Mouse (Mus musculus): ENCODE measurements around the gene Cox5a. TPM values are rescaled to one million over a fixed set of nuclear protein-coding genes. Genes with fewer than 3 reads are reported as not detected.

Gene Cox5a
- 586 and 601 TPM in 2 replicates for polyA plus RNA-seq (2015; fragmentation: Nextera tagmentation; extraction: Ambion mirVana)

DNA sequence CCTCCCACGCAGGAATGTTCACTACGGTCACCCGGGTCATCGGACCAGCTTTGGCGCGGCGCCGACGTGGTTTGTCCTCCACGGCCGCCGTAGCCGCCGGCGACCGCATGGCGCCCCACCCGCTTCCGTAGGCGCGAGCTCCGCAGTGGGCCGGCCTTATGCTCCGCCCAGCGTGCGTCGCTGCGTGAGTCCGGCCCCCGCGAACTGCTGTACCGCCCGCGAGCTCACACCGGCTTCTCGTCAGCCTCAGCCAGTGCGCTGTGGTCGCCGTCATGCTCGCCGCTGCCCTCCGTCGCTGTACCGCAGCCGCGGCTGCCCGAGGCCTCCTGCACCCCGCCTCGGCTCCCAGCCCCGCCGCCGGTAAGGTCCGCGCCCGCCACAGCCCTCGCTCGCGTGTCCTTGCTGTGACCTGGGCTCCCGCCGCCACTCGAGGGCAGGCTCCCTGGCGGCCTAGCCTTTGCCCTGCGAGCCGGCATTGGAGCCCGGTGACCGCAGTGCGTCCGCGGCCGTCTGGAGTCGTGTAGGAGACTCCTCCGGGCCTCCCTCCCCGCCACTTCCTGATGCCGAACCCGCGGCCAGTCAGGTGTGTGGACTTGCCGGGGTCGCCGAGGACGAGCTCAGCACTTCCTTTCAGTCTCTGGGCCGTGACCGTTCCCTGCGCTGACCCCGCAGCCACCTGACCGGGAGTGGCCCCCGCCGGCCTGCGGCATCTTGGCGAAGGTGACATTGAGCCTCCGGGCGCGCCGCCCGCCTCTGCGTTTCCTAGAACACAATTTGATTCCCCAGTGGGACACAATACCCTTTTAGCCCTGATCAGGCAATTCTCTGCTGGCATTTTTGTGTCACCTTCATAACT lies at the start of gene Cox5a:
Gene Cox5a, plus strand, starts transcription at position 219 of the 856 bp plus-strand sequence.
- under 1% methylated on average over 95 of the region's 95 CpGs for WGBS
- Histone ChIP-seq H3K9ac (ENCODE audit: low read length) (peak within 1 kb of the TSS; percentile 89), H3K4me2 (ENCODE audit: low read depth, low read length) (peak within 1 kb of the TSS; percentile 66), H3K27me3 (ENCODE audit: control insufficient read depth, insufficient read depth, low read length) (no peaks in the 10 kb centered on the region), H3K4me3 (replicated peaks; ENCODE audit: low read length) (peak within 1 kb of the TSS; percentile 92), H3K36me3 (ENCODE audit: control insufficient read depth, insufficient read depth, low read length) (no peaks in the 10 kb centered on the region), H3K27ac (ENCODE audit: low read length) (peak within 1 kb of the TSS; percentile 94), H3K9me3 (replicated peaks; ENCODE audit: control insufficient read depth, low read length) (no peaks in the 10 kb centered on the region), H3K4me1 (ENCODE audit: control insufficient read depth, insufficient read depth, low read length) (peaks cover 11% of the 10 kb centered on the region)
- ATAC-seq (ENCODE audit: insufficient read depth, low FRiP score): peak; percentile 99

GRCm38 (mm10) chr9:57485774-57486173 lies 35.3 kb upstream of the Cox5a start:
- no peak overlapping the region for H3K4me2 ChIP-seq (ENCODE audit: low read depth, low read length)
- peak; percentile 40; the same call in 1 of the 2 replicates for ATAC-seq (ENCODE audit: insufficient read depth, low FRiP score)
- H3K4me1 ChIP-seq (ENCODE audit: control insufficient read depth, insufficient read depth, low read length): no peaks in the 10 kb centered on the region
- WGBS: 13% methylated on average over 7 of the region's 7 CpGs
- no peaks in the 10 kb centered on the region for H3K27me3 ChIP-seq (ENCODE audit: control insufficient read depth, insufficient read depth, low read length)
- no peak overlapping the region for H3K27ac ChIP-seq (ENCODE audit: low read length)
- no peak overlapping the region for H3K9ac ChIP-seq (ENCODE audit: low read length)
- H3K36me3 ChIP-seq (ENCODE audit: control insufficient read depth, insufficient read depth, low read length): no peaks in the 10 kb centered on the region
- no peak overlapping the region for H3K4me3 ChIP-seq (replicated peaks; ENCODE audit: low read length)
- H3K9me3 ChIP-seq (replicated peaks; ENCODE audit: control insufficient read depth, low read length): no peaks in the 10 kb centered on the region

DNA sequence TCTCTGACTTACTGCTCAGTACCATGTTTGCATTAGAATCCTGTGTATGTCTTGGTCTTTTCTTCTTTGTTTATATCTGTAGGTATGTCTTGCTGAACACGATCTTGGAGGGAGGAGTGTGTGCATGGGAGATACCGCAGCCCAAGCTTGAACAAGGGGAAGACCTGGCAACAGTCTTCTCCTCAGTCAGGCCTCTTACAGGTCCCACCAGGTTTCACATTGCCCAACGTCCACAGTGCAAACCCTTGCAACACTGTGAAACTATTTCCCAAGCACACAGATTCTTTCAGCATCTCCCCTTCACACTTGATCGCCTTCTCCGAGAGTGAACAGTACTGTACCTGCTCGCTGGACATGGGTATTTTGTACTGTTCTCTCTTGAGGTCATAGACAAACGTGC lies 33.3 kb upstream of the Cox5a start:
- ATAC-seq (ENCODE audit: insufficient read depth, low FRiP score): no peak
- no peak overlapping the region for H3K4me3 ChIP-seq (replicated peaks; ENCODE audit: low read length)
- no peak overlapping the region for H3K27ac ChIP-seq (ENCODE audit: low read length)
- no peaks in the 10 kb centered on the region for H3K4me1 ChIP-seq (ENCODE audit: control insufficient read depth, insufficient read depth, low read length)
- no peaks in the 10 kb centered on the region for H3K27me3 ChIP-seq (ENCODE audit: control insufficient read depth, insufficient read depth, low read length)
- no peak overlapping the region for H3K9ac ChIP-seq (ENCODE audit: low read length)
- no peaks in the 10 kb centered on the region for H3K9me3 ChIP-seq (replicated peaks; ENCODE audit: control insufficient read depth, low read length)
- no peaks in the 10 kb centered on the region for H3K36me3 ChIP-seq (ENCODE audit: control insufficient read depth, insufficient read depth, low read length)
- no peak overlapping the region for H3K4me2 ChIP-seq (ENCODE audit: low read depth, low read length)
- WGBS: 66% methylated on average over 7 of the region's 7 CpGs

DNA sequence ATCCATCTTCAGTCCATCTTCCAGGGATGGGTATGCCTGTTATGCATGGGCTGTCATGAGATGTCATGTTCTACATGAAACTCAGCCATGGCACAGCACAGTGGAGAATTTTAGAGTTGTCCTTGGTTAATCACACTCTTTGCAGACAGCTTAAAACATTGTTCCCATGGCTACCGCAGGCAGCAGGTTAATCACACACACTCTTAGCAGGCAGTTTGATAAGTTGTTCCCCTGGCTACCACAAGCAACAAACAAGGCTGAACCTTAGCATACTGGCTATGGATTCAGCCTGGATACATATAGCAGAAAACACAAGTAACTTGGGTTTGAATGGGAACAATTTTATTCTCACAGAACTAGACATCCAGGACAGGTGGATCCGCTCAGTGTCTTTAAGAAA lies 27.5 kb upstream of the Cox5a start:
- ATAC-seq (ENCODE audit: insufficient read depth, low FRiP score): no peak
- Histone ChIP-seq H3K9ac (ENCODE audit: low read length) (no peak overlapping the region), H3K4me2 (ENCODE audit: low read depth, low read length) (no peak overlapping the region), H3K4me3 (replicated peaks; ENCODE audit: low read length) (no peak overlapping the region), H3K9me3 (replicated peaks; ENCODE audit: control insufficient read depth, low read length) (no peaks in the 10 kb centered on the region), H3K36me3 (ENCODE audit: control insufficient read depth, insufficient read depth, low read length) (no peaks in the 10 kb centered on the region), H3K27ac (ENCODE audit: low read length) (no peak overlapping the region), H3K27me3 (ENCODE audit: control insufficient read depth, insufficient read depth, low read length) (no peaks in the 10 kb centered on the region), H3K4me1 (ENCODE audit: control insufficient read depth, insufficient read depth, low read length) (peaks cover 3% of the 10 kb centered on the region; the same call in 1 of the 2 replicates)
- WGBS: 76% methylated on average over 2 of the region's 2 CpGs

DNA sequence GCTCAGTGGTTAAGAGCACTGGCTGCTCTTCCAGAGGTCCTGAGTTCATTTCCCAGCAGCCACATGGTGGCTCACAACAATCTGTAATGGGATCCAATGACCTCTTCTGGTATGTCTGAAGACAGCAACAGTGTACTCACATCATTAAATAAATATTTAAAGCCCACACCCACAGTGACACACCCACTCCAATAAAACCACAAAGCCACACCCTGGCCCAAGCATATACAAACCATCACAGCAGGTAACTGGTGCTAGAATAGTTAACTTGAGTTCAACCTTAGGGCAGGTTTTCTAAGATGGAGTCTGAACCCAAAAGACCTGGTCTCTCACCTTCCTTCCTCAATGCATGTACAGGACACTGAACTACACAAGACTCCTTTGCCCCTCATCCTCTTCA lies 26.1 kb upstream of the Cox5a start:
- no peak overlapping the region for H3K4me3 ChIP-seq (replicated peaks; ENCODE audit: low read length)
- ATAC-seq (ENCODE audit: insufficient read depth, low FRiP score): no peak
- no peaks in the 10 kb centered on the region for H3K36me3 ChIP-seq (ENCODE audit: control insufficient read depth, insufficient read depth, low read length)
- H3K27me3 ChIP-seq (ENCODE audit: control insufficient read depth, insufficient read depth, low read length): no peaks in the 10 kb centered on the region
- H3K4me1 ChIP-seq (ENCODE audit: control insufficient read depth, insufficient read depth, low read length): peaks cover 3% of the 10 kb centered on the region; the same call in 1 of the 2 replicates
- H3K9me3 ChIP-seq (replicated peaks; ENCODE audit: control insufficient read depth, low read length): no peaks in the 10 kb centered on the region
- H3K4me2 ChIP-seq (ENCODE audit: low read depth, low read length): no peak overlapping the region
- H3K9ac ChIP-seq (ENCODE audit: low read length): no peak overlapping the region
- H3K27ac ChIP-seq (ENCODE audit: low read length): no peak overlapping the region

- H3K27ac ChIP-seq (ENCODE audit: low read length): no peak overlapping the region
- no peak overlapping the region for H3K4me3 ChIP-seq (replicated peaks; ENCODE audit: low read length)
- H3K4me1 ChIP-seq (ENCODE audit: control insufficient read depth, insufficient read depth, low read length): peaks cover 3% of the 10 kb centered on the region; the same call in 1 of the 2 replicates
- no peaks in the 10 kb centered on the region for H3K36me3 ChIP-seq (ENCODE audit: control insufficient read depth, insufficient read depth, low read length)
- peaks cover 19% of the 10 kb centered on the region for H3K27me3 ChIP-seq (ENCODE audit: control insufficient read depth, insufficient read depth, low read length)
- H3K9me3 ChIP-seq (replicated peaks; ENCODE audit: control insufficient read depth, low read length): no peaks in the 10 kb centered on the region
- ATAC-seq (ENCODE audit: insufficient read depth, low FRiP score): peak; percentile 68; the same call in 1 of the 2 replicates
- H3K9ac ChIP-seq (ENCODE audit: low read length): no peak overlapping the region
- no peak overlapping the region for H3K4me2 ChIP-seq (ENCODE audit: low read depth, low read length)
- 51% methylated on average over 5 of the region's 5 CpGs for WGBS
Observed at GRCm38 (mm10) chr9:57497236-57497635, 23.8 kb upstream of the Cox5a start.

DNA sequence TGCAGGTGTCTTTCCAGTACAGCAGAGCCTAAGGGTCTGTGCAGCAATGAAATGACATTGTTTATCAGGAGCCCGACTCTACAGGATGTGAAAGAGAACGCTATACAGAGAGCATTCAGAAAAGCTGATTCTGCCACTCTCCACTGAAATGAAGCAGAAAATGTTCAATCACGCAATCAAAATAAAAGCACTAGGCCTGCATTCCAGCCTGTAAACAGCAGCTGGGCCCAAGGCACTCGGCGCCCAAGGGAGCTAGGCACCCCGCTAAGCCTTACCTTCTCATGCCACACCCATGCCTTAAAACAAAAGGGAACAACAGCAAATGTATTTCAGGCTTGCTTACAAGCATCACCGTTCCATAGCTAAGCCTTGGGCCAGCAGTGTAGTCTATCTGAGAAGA lies 22.5 kb upstream of the Cox5a start:
- no peak overlapping the region for H3K9ac ChIP-seq (ENCODE audit: low read length)
- H3K27ac ChIP-seq (ENCODE audit: low read length): no peak overlapping the region
- no peak overlapping the region for H3K4me2 ChIP-seq (ENCODE audit: low read depth, low read length)
- peaks cover 32% of the 10 kb centered on the region for H3K27me3 ChIP-seq (ENCODE audit: control insufficient read depth, insufficient read depth, low read length)
- no peak for ATAC-seq (ENCODE audit: insufficient read depth, low FRiP score)
- no peaks in the 10 kb centered on the region for H3K9me3 ChIP-seq (replicated peaks; ENCODE audit: control insufficient read depth, low read length)
- peaks cover 12% of the 10 kb centered on the region for H3K4me1 ChIP-seq (ENCODE audit: control insufficient read depth, insufficient read depth, low read length)
- H3K36me3 ChIP-seq (ENCODE audit: control insufficient read depth, insufficient read depth, low read length): no peaks in the 10 kb centered on the region
- no peak overlapping the region for H3K4me3 ChIP-seq (replicated peaks; ENCODE audit: low read length)
- WGBS: 64% methylated on average over 7 of the region's 7 CpGs

- H3K36me3 ChIP-seq (ENCODE audit: control insufficient read depth, insufficient read depth, low read length): no peaks in the 10 kb centered on the region
- WGBS: 17% methylated on average over 13 of the region's 13 CpGs
- peaks cover 58% of the 10 kb centered on the region for H3K27me3 ChIP-seq (ENCODE audit: control insufficient read depth, insufficient read depth, low read length)
- H3K4me1 ChIP-seq (ENCODE audit: control insufficient read depth, insufficient read depth, low read length): peaks cover 20% of the 10 kb centered on the region
- no peak overlapping the region for H3K4me2 ChIP-seq (ENCODE audit: low read depth, low read length)
- no peak overlapping the region for H3K27ac ChIP-seq (ENCODE audit: low read length)
- H3K9me3 ChIP-seq (replicated peaks; ENCODE audit: control insufficient read depth, low read length): no peaks in the 10 kb centered on the region
- H3K9ac ChIP-seq (ENCODE audit: low read length): no peak overlapping the region
- ATAC-seq (ENCODE audit: insufficient read depth, low FRiP score): no peak
- no peak overlapping the region for H3K4me3 ChIP-seq (replicated peaks; ENCODE audit: low read length)
Observed at GRCm38 (mm10) chr9:57501452-57501851, 19.6 kb upstream of the Cox5a start.

- ATAC-seq (ENCODE audit: insufficient read depth, low FRiP score): no peak
Observed at GRCm38 (mm10) chr9:57501861-57502260, 19.2 kb upstream of the Cox5a start.

More at GRCm38 (mm10) chr9:57501861-57502260, 19.2 kb upstream of the Cox5a start:
- no peak overlapping the region for H3K27ac ChIP-seq (ENCODE audit: low read length)
- 6% methylated on average over 20 of the region's 20 CpGs for WGBS
- peaks cover 20% of the 10 kb centered on the region for H3K4me1 ChIP-seq (ENCODE audit: control insufficient read depth, insufficient read depth, low read length)
- no peaks in the 10 kb centered on the region for H3K36me3 ChIP-seq (ENCODE audit: control insufficient read depth, insufficient read depth, low read length)
- H3K9ac ChIP-seq (ENCODE audit: low read length): no peak overlapping the region
- H3K27me3 ChIP-seq (ENCODE audit: control insufficient read depth, insufficient read depth, low read length): peaks cover 58% of the 10 kb centered on the region
- no peaks in the 10 kb centered on the region for H3K9me3 ChIP-seq (replicated peaks; ENCODE audit: control insufficient read depth, low read length)
- no peak overlapping the region; the same call in 1 of the 2 replicates for H3K4me2 ChIP-seq (ENCODE audit: low read depth, low read length)
- H3K4me3 ChIP-seq (replicated peaks; ENCODE audit: low read length): no peak overlapping the region
